Mouse (Mus musculus) kidney, adult 2 months (tissue): ENCODE measurements at regions not wholly inside any gene's neighbourhood (a gene's known extent, or its start where the extent isn't known, plus 50 kb on each side); places are given as distances from the start of the nearest gene placed in this dataset.

Source experiments
- CTCF ChIP-seq: fragments of 200-500 bp; conservative IDR thresholded peaks from 2 replicates; pipeline ENCODE4 v1.5.1; 2011; ENCODE audit warnings: low read depth, mild to moderate bottlenecking, control low read depth, low read length, moderate library complexity, mixed read lengths; ENCODE audit not compliant: insufficient read depth, insufficient read length
- POLR2A ChIP-seq: fragments of 200-500 bp; IDR thresholded peaks from one replicate; pipeline ENCODE4 v1.6.1; 2011; ENCODE audit warnings: low read depth, low read length, control low read depth

- TF ChIP-seq POLR2A (no peak), CTCF (no peak)
These were observed 91.2 kb downstream of the Arrdc3 start for GRCm38 (mm10) chr13:80974424-80974823.
